ENCODE assay signal across 11 mouse cellular contexts in genomic region chr6:91114716-91115115, GRCm38 (mm10). TPM values are rescaled to one million over a fixed set of nuclear protein-coding genes. Genes with fewer than 3 reads are reported as not detected.
DNase-seq lines count a peak whose midpoint lies in the region; ATAC-seq and TF ChIP-seq lines count a peak whose summit lies in the region.
"Had no signal": no experiment of that assay in that cellular context is flagged by ENCODE, and none has a peak within 500 bp of the region (broad histone marks: within the 10 kb centered on the region; RNA-seq: fewer than 3 reads in every experiment).

No protein-coding gene starts in this region.

- H3K4me3 ChIP-seq in kidney, postnatal 0 days (replicated peaks; ENCODE audit: low read depth, low read length) = no peak overlapping the region
- no peak overlapping the region for H3K4me3 ChIP-seq in forebrain, postnatal 0 days (ENCODE audit: low read depth, low read length)

- no peak for DNase-seq in kidney, postnatal 0 days (ENCODE audit: low spot score)
- DNase-seq in kidney, postnatal 36 days = no peak
- peak; percentile 26 for DNase-seq in ES-CJ7 (ENCODE audit: low read depth, low spot score)
- no peak for DNase-seq in forebrain, postnatal 0 days
- DNase-seq in natural killer cell, adult 2 months (ENCODE audit: low spot score in 2 of 2) = peak; percentile 45 to 52
- no peak for DNase-seq in adrenal gland, postnatal 10 days
- no peak for DNase-seq in right cerebral cortex, postnatal 25 days
- DNase-seq: heart, postnatal 36 days; left cerebral cortex, postnatal 4 days had no signal

- H3K4me1 ChIP-seq in kidney, postnatal 0 days (replicated peaks; ENCODE audit: insufficient read depth, low read length) = peaks cover 19% of the 10 kb centered on the region
- peaks cover 27% of the 10 kb centered on the region for H3K4me1 ChIP-seq in forebrain, postnatal 0 days (ENCODE audit: insufficient read depth)

- no peaks in the 10 kb centered on the region for H3K9me3 ChIP-seq in kidney, postnatal 0 days (replicated peaks; ENCODE audit: low read length)
- no peaks in the 10 kb centered on the region for H3K9me3 ChIP-seq in forebrain, postnatal 0 days (ENCODE audit: low read length)

- H3K27me3 ChIP-seq in kidney, postnatal 0 days (ENCODE audit: insufficient read depth, low read length) = no peaks in the 10 kb centered on the region
- H3K27me3 ChIP-seq in forebrain, postnatal 0 days (ENCODE audit: insufficient read depth, low read length) = no peaks in the 10 kb centered on the region
- H3K27me3 ChIP-seq: Patski had no signal

- no peak overlapping the region for H3K4me2 ChIP-seq in kidney, postnatal 0 days (ENCODE audit: low read length)
- 0 out of 2 replicates have a peak overlapping the region, but pooled peaks have one; percentile 74 for H3K4me2 ChIP-seq in forebrain, postnatal 0 days (ENCODE audit: low read depth)

- WGBS in kidney, postnatal 0 days = 27% methylated on average over 2 of the region's 2 CpGs
- WGBS in forebrain, postnatal 0 days = 39% methylated on average over 2 of the region's 2 CpGs

- 0 out of 2 replicates have a peak overlapping the region, but pooled peaks have one; percentile 8 for H3K27ac ChIP-seq in kidney, postnatal 0 days
- no peak overlapping the region for H3K27ac ChIP-seq in forebrain, postnatal 0 days (ENCODE audit: low read depth, low read length)

- TF ChIP-seq CTCF in kidney, postnatal 0 days (IDR thresholded peaks at IDR 0.05; ENCODE audit: low read depth) = no peak
- no peak for TF ChIP-seq CTCF in forebrain, postnatal 0 days (IDR thresholded peaks at IDR 0.05; ENCODE audit: low read depth)

- no peaks in the 10 kb centered on the region for H3K36me3 ChIP-seq in kidney, postnatal 0 days (ENCODE audit: insufficient read depth, low read length)
- H3K36me3 ChIP-seq in forebrain, postnatal 0 days (ENCODE audit: insufficient read depth) = no peaks in the 10 kb centered on the region

- ATAC-seq in kidney, postnatal 0 days (replicated peaks; ENCODE audit: low FRiP score, low read depth) = no peak
- no peak for ATAC-seq in forebrain, postnatal 0 days
- ATAC-seq in granulocyte monocyte progenitor cell, adult 5-6 weeks (replicated peaks; ENCODE audit: poor library complexity, severe bottlenecking) = no peak
- ATAC-seq: Patski had no signal

- 0 out of 2 replicates have a peak overlapping the region, but pooled peaks have one; percentile 13 for H3K9ac ChIP-seq in kidney, postnatal 0 days (ENCODE audit: low read depth, low read length)
- H3K9ac ChIP-seq in forebrain, postnatal 0 days = no peak overlapping the region

RNA-seq across cellular contexts. Expression of gene Nup210, which starts 1.9 kb away (rescaled TPM):
- polyA plus RNA-seq in kidney, postnatal 0 days (2015; fragmentation: Nextera tagmentation; extraction: Ambion mirVana) = 11.7 and 14.1 TPM in 2 replicates
- total RNA-seq in forebrain, postnatal 0 days (2014; rRNA removed) = 36.6 and 52.6 TPM in 2 replicates
- polyA plus RNA-seq in forebrain, postnatal 0 days (2015; fragmentation: Nextera tagmentation; extraction: Ambion mirVana) = 9.1 and 12.5 TPM in 2 replicates
- 10 to 100 TPM; 10.1 to 18.0 TPM for total RNA-seq in adrenal gland, postnatal 10 days (2021)
- total RNA-seq in granulocyte monocyte progenitor cell, adult 5-6 weeks (2014; fragmentation: Nextera tagmentation) = 209 and 244 TPM in 2 replicates
- 201 and 270 TPM in 2 replicates for total RNA-seq in granulocyte monocyte progenitor cell, adult 5-6 weeks (2017)

RNA-seq across cellular contexts. Expression of gene Hdac11, which starts 41.7 kb away (rescaled TPM):
- polyA plus RNA-seq in kidney, postnatal 0 days (2015; fragmentation: Nextera tagmentation; extraction: Ambion mirVana) = 16.2 and 17.3 TPM in 2 replicates
- total RNA-seq in forebrain, postnatal 0 days (2014; rRNA removed) = 70.3 and 81.0 TPM in 2 replicates
- 27.4 and 34.5 TPM in 2 replicates for polyA plus RNA-seq in forebrain, postnatal 0 days (2015; fragmentation: Nextera tagmentation; extraction: Ambion mirVana)
- total RNA-seq in adrenal gland, postnatal 10 days (2021) = 10 to 100 TPM in 1 of 2 experiments, 1 to 10 TPM in 1; 9.7 to 12.3 TPM
- 0.32 and 2.5 TPM in 2 replicates for total RNA-seq in granulocyte monocyte progenitor cell, adult 5-6 weeks (2014; fragmentation: Nextera tagmentation)
- total RNA-seq in granulocyte monocyte progenitor cell, adult 5-6 weeks (2017) = 0.43 and 1.5 TPM in 2 replicates

Comparison
In these comparisons a context has a peak if more than half of its experiments do, and no peak if none do; other contexts are left out.
1. DNase-seq: peak in ES-CJ7 (single experiment) and natural killer cell, adult 2 months (2 of 2); none in kidney, postnatal 0 days (single experiment), kidney, postnatal 36 days (0 of 2), forebrain, postnatal 0 days (single experiment), adrenal gland, postnatal 10 days (single experiment) and right cerebral cortex, postnatal 25 days (single experiment).